Mouse (Mus musculus): ENCODE results near the gene Lrrc29.
A peak's percentile ranks its signal among the peaks of the same experiment; 100 is the strongest.

The Lrrc29 gene

GRCm38 (mm10) chr8:105326141-105326672 is at the start of gene Lrrc29, which contains the start of gene Tmem208:
TSS of gene Lrrc29 (minus strand) at chr8:105326278.
TSS of gene Tmem208 (plus strand) at chr8:105326354.
- TF ChIP-seq GATA4 (IDR thresholded peaks at IDR 0.05; ENCODE audit: insufficient replicate concordance, low read length), result peak; percentile 62; the same call in 1 of the 2 replicates

- TF ChIP-seq GATA4 (IDR thresholded peaks at IDR 0.05; ENCODE audit: insufficient replicate concordance, low read length), result no peak
Measured at GRCm38 (mm10) chr8:105374513-105374966, 48.5 kb upstream of the Lrrc29 start.

GRCm38 (mm10) chr8:105373032-105373431 is 47.0 kb upstream of the Lrrc29 start, which contains the start of gene Plekhg4:
TSS of gene Plekhg4 (plus strand) at chr8:105373274.
- no peak for TF ChIP-seq GATA4 (IDR thresholded peaks at IDR 0.05; ENCODE audit: insufficient replicate concordance, low read length)

GRCm38 (mm10) chr8:105372473-105372872 is 46.4 kb upstream of the Lrrc29 start:
- TF ChIP-seq GATA4 (IDR thresholded peaks at IDR 0.05; ENCODE audit: insufficient replicate concordance, low read length), result no peak

- no peak for TF ChIP-seq GATA4 (IDR thresholded peaks at IDR 0.05; ENCODE audit: insufficient replicate concordance, low read length)
Measured at GRCm38 (mm10) chr8:105367107-105367506, 41.0 kb upstream of the Lrrc29 start.

GRCm38 (mm10) chr8:105361751-105362702 is 35.9 kb upstream of the Lrrc29 start:
- no peak for TF ChIP-seq GATA4 (IDR thresholded peaks at IDR 0.05; ENCODE audit: insufficient replicate concordance, low read length)

GRCm38 (mm10) chr8:105359646-105360045 is 33.6 kb upstream of the Lrrc29 start:
- TF ChIP-seq GATA4 (IDR thresholded peaks at IDR 0.05; ENCODE audit: insufficient replicate concordance, low read length), result no peak

- no peak for TF ChIP-seq GATA4 (IDR thresholded peaks at IDR 0.05; ENCODE audit: insufficient replicate concordance, low read length)
Measured at GRCm38 (mm10) chr8:105359208-105359607, 33.1 kb upstream of the Lrrc29 start.

- no peak for TF ChIP-seq GATA4 (IDR thresholded peaks at IDR 0.05; ENCODE audit: insufficient replicate concordance, low read length)
Measured at GRCm38 (mm10) chr8:105356681-105357080, 30.6 kb upstream of the Lrrc29 start.

- no peak for TF ChIP-seq GATA4 (IDR thresholded peaks at IDR 0.05; ENCODE audit: insufficient replicate concordance, low read length)
Measured at GRCm38 (mm10) chr8:105355179-105356024, 29.3 kb upstream of the Lrrc29 start.

- no peak for TF ChIP-seq GATA4 (IDR thresholded peaks at IDR 0.05; ENCODE audit: insufficient replicate concordance, low read length)
Measured at GRCm38 (mm10) chr8:105354549-105354948, 28.5 kb upstream of the Lrrc29 start.

GRCm38 (mm10) chr8:105353583-105354135 is 27.6 kb upstream of the Lrrc29 start:
- no peak for TF ChIP-seq GATA4 (IDR thresholded peaks at IDR 0.05; ENCODE audit: insufficient replicate concordance, low read length)

- no peak for TF ChIP-seq GATA4 (IDR thresholded peaks at IDR 0.05; ENCODE audit: insufficient replicate concordance, low read length)
Measured at GRCm38 (mm10) chr8:105350186-105350585, 24.1 kb upstream of the Lrrc29 start.

GRCm38 (mm10) chr8:105349096-105349771 is 23.2 kb upstream of the Lrrc29 start:
- TF ChIP-seq GATA4 (IDR thresholded peaks at IDR 0.05; ENCODE audit: insufficient replicate concordance, low read length), result no peak

Data from liver, adult (tissue).